Mouse (Mus musculus): ENCODE measurements around the gene Pltp. TPM values are rescaled to one million over a fixed set of nuclear protein-coding genes. Genes with fewer than 3 reads are reported as not detected.
A peak's percentile ranks its signal among the peaks of the same experiment; 100 is the strongest.

Pltp gene
- 10 to 100 TPM; 67.4 to 86.9 TPM for total RNA-seq (2021)
- long read RNA-seq, experiment 1, transcript Pltp-201 (16 exons, 1,809 nt) = major isoform, 37 of 53 reads
- long read RNA-seq, experiment 1, partial matches to known transcripts = 5 of 53 reads
- long read RNA-seq, experiment 1, other reads (novel, unspliced or antisense) = 10 of 53 reads
- long read RNA-seq, experiment 2, transcript Pltp-201 (16 exons, 1,809 nt) = major isoform, 62 of 78 reads
- long read RNA-seq, experiment 2, partial matches to known transcripts = 7 of 78 reads
- long read RNA-seq, experiment 2, other reads (novel, unspliced or antisense) = 6 of 78 reads

- no peak for TF ChIP-seq CTCF (conservative IDR thresholded peaks at IDR 0.05)
- peak within 1 kb of the TSS; percentile 63 for H3K4me3 ChIP-seq
- DNase-seq (ENCODE audit: low spot score in 2 of 2) = no peak
- peak within 1 kb of the TSS; percentile 65 for H3K27ac ChIP-seq
These were observed at the start of gene Pltp for GRCm38 (mm10) chr2:164857101-164857821. Gene Pltp (minus strand): TSS chr2:164857711.

- peak; percentile 66 for TF ChIP-seq CTCF (conservative IDR thresholded peaks at IDR 0.05)
- no peak for DNase-seq (ENCODE audit: low spot score in 2 of 2)
- no peak overlapping the region; the same call in 1 of the 2 replicates for H3K27ac ChIP-seq
- no peak overlapping the region for H3K4me3 ChIP-seq
These were observed 48.6 kb upstream of the Pltp start for GRCm38 (mm10) chr2:164906071-164906470.

- no peak for TF ChIP-seq CTCF (conservative IDR thresholded peaks at IDR 0.05)
- no peak for DNase-seq (ENCODE audit: low spot score in 2 of 2)
These were observed 46.0 kb upstream of the Pltp start for GRCm38 (mm10) chr2:164903496-164903895.

DNA sequence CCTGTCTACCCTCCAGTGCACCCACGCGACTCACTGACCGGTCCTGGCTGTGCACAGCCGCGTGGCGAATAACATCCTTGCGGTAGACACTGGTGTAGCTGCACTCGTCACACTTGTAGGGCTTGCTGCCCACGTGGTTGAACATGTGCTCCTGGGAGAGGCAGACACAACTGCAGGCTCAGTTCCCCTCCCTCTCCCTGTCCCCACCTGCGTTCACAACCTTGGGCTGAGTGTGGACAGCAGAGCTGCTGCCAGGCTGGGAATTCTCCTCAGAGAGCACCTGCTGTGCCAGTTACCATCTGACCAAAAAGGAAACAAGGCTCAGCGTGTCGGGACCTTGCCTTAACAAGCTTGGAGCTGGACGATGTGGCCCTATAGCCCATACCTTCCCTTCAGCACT lies 43.9 kb upstream of the Pltp start:
- TF ChIP-seq CTCF (conservative IDR thresholded peaks at IDR 0.05) = no peak
- H3K27ac ChIP-seq = no peak overlapping the region
- H3K4me3 ChIP-seq = no peak overlapping the region
- DNase-seq (ENCODE audit: low spot score in 2 of 2) = no peak

More at GRCm38 (mm10) chr2:164903496-164903895, 46.0 kb upstream of the Pltp start:
- Histone ChIP-seq H3K4me3 (no peak overlapping the region), H3K27ac (no peak overlapping the region)

GRCm38 (mm10) chr2:164899723-164900459 lies 42.4 kb upstream of the Pltp start:
- DNase-seq (ENCODE audit: low spot score in 2 of 2) = no peak
- no peak overlapping the region for H3K4me3 ChIP-seq
- no peak for TF ChIP-seq CTCF (conservative IDR thresholded peaks at IDR 0.05)
- H3K27ac ChIP-seq = no peak overlapping the region

DNA sequence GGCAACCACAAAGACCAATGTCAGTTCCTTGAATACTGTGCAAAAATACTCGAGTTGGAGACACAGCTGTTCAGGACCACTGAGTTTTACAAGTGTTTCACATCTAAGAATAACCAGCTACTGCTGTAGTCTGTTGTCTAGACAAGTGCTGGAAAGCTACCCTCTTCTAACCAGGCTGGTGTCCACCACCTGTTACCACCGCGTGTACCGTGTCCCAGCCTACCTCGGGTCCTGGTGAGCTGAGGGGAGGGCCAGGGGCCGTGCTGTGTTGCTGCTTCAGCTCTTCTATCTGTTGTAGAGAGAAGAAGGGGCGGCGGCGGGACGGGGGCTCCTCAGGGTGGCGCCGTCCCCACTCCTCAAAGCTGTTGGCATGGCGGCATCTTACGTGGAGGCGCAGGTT lies 41.5 kb upstream of the Pltp start:
- no peak for TF ChIP-seq CTCF (conservative IDR thresholded peaks at IDR 0.05)
- Histone ChIP-seq H3K27ac (no peak overlapping the region), H3K4me3 (no peak overlapping the region)
- DNase-seq (ENCODE audit: low spot score in 2 of 2) = no peak

DNA sequence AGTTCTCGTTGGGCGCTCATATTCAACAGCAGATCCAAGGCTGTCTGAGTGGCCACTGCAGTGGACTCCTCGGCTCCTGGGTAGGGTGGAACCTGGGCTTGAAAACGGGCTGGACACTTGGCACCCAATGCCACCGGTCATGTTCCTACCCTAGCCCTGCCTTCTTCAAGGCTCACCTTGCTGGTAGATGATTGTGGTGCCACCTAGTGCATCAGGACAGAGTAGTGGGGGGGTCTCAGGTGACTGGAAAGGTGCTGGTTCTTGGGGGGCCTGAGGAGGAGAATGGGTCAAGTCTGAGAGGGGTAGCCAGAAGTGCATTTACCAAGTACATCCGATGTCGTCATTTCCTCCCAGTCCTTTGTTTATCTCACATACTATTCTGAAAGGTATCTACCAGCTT lies 40.5 kb upstream of the Pltp start:
- DNase-seq (ENCODE audit: low spot score in 2 of 2) = no peak
- no peak overlapping the region for H3K27ac ChIP-seq

DNA sequence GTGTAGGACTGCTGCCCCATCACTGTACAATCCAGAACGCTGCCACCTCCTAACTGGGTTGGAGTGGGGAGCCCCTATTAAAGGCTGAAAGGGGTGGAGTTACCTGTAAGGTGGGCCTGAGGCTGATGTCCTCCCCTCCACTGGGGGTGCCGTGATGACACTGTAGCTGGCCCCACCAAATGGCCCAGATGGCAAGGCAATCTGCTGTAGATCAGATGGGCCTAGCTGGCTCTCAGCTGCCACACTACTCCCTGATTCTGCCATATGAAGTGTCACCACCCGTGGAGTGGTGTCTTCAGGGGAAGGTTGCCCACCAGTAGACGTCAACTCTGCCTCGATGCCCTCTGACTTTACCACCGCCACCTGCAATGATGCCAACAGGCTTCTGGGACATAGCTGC lies 38.4 kb upstream of the Pltp start:
- no peak for TF ChIP-seq CTCF (conservative IDR thresholded peaks at IDR 0.05)
- DNase-seq (ENCODE audit: low spot score in 2 of 2) = no peak
- no peak overlapping the region for H3K4me3 ChIP-seq
- H3K27ac ChIP-seq = peak overlapping the region; percentile 23; the same call in 1 of the 2 replicates

More for the DNA sequence above, 40.5 kb upstream of the Pltp start:
- TF ChIP-seq CTCF (conservative IDR thresholded peaks at IDR 0.05) = peak; percentile 36
- H3K4me3 ChIP-seq = no peak overlapping the region

- TF ChIP-seq CTCF (conservative IDR thresholded peaks at IDR 0.05) = peak; percentile 45
- Histone ChIP-seq H3K4me3 (no peak overlapping the region), H3K27ac (no peak overlapping the region)
- DNase-seq (ENCODE audit: low spot score in 2 of 2) = no peak
These were observed 37.1 kb upstream of the Pltp start for GRCm38 (mm10) chr2:164894644-164895043.

DNA sequence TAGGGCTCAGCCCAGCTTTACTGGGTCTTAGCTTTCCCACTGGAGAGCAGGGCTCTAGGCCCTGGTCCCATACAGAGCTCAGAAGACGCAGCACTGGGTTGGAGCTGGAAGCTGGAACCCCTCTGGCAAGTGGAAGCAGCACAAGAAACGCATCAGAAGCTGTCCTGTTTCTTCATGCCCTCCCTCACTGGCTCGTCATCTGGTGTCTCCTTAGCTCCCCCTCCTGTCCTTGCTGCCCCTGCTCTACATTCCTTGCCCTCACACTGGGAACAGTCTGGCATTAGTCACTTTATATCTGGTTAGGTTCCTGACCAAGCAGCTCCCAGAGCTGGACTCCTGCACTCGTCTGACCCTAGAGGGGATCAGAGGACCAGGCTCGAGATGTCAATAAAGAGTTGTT lies 36.5 kb upstream of the Pltp start:
- no peak for DNase-seq (ENCODE audit: low spot score in 2 of 2)
- no peak for TF ChIP-seq CTCF (conservative IDR thresholded peaks at IDR 0.05)
- no peak overlapping the region for H3K4me3 ChIP-seq
- no peak overlapping the region; the same call in 1 of the 2 replicates for H3K27ac ChIP-seq

- peak overlapping the region; percentile 67; the same call in 1 of the 2 replicates for H3K27ac ChIP-seq
- no peak for TF ChIP-seq CTCF (conservative IDR thresholded peaks at IDR 0.05)
- no peak overlapping the region for H3K4me3 ChIP-seq
- DNase-seq (ENCODE audit: low spot score in 2 of 2) = no peak
These were observed 35.2 kb upstream of the Pltp start for GRCm38 (mm10) chr2:164892696-164893216.

DNA sequence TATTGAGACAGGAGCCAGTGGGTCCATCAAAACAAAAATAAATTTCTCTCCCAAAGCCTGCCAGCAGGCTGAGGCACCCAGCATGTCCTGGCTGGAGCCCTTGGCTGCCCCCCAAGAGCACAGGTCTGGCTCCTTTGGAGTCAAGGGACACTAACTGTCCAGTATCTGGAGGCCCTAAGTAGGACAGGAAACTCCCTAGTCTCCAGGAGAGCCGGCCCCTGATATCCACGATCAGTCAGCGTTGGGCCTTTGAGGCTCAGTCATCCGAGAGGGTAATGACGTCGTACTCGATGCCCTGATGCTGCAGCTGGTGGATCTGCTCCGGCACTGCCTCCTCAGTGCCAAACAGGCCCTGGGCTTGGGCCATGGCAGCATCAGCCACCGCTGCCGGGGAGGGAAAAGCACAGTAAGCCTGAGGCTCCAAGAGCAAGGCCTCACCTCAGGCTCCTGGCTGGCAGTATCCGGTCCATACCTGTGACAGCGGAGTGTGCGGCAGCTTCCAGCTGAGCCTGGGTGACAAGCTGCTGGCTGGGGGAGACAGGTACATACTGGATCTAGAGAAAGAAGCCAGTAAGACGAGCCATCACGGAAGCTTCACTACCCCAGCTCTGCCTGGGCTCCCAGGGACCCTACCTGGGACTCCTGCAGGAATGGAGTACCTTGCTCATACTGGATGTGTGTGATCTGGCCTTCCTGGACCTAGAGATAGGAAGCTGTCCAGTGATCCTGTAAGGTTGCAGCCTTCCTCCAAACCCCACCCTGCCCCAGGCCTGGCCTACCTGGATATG lies 34.6 kb upstream of the Pltp start:
- peak overlapping the region; percentile 67; the same call in 1 of the 2 replicates for H3K27ac ChIP-seq
- H3K4me3 ChIP-seq = no peak overlapping the region
- DNase-seq (ENCODE audit: low spot score in 2 of 2) = no peak
- TF ChIP-seq CTCF (conservative IDR thresholded peaks at IDR 0.05) = no peak
